Mouse (Mus musculus) kidney, postnatal 14 days (tissue): ENCODE data around the gene Adam15.
A peak's percentile ranks its signal among the peaks of the same experiment; 100 is the strongest.

Experiments
- DNase-seq: peaks from one replicate; pipeline ENCODE4 v3.0.0; 2022; ENCODE audit warnings: mixed read lengths

The Adam15 gene

DNA sequence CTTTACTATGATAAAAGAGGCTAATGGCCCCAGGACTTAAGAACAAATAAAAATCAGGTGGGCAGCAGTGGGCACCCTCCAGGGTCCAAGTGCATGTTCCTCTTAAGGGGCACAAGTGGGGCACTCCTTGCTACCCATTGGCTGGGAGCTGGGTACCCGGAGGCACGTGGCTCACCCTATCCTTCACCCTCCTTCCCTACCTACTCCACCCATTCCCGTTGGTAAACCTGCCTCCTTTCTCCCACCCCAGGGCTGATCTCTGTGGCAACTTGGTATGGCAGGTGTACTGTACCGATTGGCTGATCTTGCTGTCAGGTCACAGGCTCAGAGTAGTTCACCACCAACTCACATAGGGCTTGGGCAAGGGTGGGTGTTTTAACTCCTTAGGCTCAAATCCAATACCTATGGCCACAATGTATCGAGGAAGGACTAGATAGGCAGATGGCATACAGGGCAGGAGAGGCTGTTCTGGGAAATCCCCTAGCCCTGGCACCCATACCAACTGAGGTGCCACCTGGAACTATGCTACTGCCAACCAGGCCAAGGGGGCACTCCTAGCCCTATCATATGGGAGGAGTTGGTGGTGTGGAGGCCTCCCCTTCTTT is 34.0 kb upstream of the Adam15 start:
- no peak for DNase-seq

DNA sequence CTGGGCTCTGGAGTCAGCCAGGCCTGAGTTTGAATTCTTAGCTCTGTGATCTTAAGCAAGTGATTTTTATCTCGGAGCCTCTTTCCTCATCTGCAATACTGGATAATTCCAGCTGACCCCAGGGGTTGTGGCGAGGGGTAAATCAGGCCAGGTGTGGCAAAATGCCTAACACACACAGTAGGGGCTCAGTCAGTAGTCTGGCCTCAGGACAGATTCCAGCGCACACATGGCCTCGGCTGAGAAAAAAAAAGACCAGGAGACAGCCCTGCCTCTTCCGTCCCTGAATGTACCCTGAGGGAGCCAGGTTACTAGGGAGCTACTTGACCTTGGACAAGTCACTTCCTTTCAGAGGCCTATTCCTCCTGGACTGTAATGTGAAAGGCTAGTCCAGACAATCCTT is 33.2 kb upstream of the Adam15 start:
- DNase-seq: no peak

DNA sequence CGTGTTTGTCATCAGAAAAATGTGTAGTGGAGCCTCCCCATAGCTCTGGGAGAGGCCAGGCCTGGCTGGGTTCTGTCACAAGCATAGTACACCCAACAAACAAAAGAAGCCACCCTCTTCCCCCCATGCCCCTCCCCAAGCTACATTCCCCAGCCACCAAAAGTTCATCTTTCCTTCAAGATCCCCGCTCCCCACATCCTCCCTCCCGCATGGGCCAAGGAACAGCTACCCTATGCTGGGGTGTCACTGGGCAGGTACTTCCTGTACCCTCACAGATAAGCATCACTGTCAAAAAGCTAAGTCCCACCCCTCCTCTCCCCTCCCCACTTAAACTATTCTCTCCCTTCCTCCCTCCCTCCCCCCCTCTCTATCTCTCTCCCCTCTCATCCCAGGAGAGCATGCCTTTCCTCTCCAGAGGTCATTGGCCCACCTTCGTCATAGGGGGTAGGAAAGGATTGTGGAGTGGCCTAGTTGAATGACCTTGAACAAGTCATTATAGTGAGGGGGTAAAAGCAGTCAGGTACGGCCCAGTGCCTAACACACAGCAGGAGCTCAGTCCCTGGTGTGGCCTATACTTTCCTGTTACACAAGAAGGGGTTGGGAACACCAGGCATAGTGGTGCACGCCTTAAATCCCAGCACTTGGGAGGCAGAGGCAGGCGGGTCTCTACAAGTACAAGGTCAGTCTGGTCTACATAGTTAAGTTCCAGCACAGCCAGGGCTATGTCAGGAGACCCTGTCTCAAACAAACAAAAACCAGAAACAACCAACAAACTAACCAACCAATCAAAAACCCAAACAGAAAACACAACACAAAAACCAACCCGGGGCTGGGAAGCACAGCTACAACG is 32.5 kb upstream of the Adam15 start:
- DNase-seq: no peak

DNA sequence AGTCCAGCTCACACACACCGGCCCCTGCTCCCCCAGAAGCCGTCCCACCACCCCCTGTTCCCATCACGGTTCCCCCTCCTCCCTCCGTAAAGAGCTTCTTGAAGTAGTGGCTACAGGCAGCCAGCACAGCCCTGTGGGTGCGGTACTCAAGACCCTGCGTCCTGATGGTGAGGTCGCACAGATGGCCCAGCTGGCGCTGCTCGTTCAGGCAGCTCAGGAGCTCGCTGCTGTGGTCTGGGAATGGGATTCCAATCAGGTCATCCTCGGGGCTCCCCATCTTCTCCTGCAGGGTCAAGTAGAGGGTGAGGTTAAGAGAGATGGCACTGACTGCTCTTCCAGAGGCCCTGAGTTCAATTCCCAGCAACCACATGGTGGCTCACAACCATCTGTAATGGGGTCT is 31.4 kb upstream of the Adam15 start:
- DNase-seq: no peak

DNA sequence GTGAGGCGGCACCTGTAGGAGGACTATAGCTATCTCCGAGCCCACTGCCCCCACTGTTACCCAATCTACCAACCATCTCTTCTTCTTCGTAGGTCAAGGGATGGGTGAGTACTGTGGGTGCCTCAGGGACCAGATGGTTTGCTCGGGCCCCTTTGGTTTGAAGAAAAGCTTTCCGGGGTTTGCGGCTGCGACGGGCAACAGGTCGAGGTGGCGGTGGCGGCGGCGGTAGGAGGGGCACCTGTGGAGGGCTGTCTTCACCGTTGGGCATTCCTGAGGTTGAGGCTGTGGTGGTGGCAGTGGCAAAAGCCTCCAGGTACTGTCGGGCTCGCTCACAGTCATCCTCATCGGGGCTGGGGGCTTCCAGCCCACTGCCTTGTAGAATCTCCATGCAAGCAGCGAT is 30.9 kb upstream of the Adam15 start:
- DNase-seq: no peak

DNA sequence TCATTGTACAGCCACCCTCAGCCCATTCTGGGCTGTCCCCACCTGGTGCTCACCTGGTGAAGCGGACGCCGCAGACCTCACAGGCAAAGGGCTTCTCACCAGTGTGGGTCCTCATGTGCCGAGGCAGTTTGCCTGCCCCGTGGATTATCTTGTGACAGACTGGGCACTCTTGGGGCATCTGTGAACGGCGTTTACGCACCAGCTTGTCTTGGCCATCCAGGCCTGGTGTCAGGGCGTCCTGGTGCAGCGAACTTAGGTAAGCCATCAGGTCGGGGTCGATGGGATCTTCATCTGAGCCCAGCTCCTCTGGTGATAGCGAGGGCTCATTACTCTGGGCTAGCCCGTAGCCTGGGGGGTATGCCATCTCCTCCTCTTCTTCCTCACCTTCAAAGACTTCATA is 30.5 kb upstream of the Adam15 start:
- DNase-seq: no peak

DNA sequence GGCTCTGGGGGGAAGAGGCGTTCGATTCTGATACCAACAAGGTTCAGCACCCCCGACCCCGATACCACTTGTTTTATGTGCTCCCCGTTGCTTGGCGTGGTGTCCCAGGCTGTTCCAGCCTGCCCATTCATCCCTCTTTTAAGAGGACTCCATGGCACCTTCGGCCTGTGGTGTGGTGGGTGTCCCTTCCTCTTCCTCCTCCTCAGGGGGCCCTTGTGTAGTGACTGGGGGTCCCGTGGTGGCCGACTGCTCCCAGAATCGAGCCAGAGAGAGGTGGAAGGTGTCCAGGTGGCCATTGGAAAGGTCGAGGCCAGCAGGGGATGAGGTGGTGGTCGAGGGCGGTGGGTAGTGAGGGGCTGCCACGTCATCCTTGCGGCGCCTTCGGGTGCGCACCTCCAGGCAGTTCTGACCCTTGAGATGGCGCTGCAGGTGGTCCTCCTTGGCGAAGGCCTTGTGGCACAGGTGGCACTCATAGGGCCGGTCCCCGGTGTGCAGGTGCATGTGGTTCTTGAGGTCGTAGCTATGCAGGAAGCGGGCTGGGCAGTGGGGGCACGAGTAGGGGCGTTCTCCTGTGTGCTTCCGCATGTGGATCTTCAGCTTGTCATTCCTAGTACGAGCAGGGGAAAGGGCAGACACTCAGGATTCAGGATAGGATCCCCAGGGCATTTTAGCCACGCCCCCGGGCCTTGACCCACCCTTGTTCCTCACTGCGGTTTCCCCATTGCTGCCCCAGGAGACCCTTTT is 29.8 kb upstream of the Adam15 start:
- DNase-seq: peak; percentile 16

DNA sequence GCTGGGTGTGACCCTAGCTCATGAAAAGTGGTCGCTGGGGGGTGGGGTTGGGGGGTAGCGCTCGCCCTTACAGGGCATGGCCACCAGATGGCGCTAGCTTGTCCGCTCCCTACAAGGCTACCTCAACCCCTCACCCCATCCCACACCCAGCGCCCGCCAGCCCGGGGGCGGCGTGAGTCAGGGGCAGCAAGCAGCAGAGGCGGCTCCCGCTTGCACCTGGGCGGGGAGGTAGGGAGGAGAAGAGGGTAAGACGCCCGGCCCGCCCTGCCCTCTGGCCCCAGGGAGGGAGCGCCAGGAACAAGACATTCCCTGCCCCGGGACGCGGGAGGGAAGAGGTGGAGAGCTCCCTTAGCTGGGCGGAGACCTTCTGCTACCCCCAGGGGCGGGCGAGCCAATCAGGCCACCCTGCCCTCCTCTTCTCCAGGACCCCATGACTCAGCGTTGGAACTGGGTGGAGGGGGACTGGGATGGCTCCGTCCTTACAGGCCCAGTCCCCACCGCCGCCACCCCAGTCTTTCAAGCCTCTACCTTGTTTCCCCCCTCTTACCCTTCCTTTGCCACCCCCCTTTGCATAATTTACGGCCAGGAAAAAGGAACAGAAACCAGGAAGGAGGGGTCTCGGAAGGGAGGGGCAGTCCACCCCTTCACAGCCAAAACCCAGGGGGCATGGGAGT is 28.7 kb upstream of the Adam15 start:
- DNase-seq: peak; percentile 82

DNA sequence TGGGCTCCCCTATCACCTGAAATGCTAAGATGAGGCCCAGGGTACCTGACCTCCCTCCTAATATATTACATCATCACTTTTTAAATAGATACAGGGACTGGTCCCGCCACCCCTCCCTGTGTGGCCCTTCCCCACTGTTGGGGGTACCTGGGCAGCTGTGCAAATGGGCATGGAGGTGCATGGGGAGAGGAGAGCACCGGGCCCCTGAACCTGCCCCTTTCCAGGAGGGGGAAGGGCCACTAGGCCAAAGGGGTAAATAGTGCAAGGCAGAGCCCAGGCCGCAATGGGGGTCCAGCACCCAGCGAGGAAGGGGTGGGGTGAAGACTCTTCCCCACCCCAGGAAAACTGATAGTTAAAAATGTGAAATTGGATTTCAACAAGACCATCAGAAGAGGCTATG is 28.0 kb upstream of the Adam15 start:
- DNase-seq: no peak

DNA sequence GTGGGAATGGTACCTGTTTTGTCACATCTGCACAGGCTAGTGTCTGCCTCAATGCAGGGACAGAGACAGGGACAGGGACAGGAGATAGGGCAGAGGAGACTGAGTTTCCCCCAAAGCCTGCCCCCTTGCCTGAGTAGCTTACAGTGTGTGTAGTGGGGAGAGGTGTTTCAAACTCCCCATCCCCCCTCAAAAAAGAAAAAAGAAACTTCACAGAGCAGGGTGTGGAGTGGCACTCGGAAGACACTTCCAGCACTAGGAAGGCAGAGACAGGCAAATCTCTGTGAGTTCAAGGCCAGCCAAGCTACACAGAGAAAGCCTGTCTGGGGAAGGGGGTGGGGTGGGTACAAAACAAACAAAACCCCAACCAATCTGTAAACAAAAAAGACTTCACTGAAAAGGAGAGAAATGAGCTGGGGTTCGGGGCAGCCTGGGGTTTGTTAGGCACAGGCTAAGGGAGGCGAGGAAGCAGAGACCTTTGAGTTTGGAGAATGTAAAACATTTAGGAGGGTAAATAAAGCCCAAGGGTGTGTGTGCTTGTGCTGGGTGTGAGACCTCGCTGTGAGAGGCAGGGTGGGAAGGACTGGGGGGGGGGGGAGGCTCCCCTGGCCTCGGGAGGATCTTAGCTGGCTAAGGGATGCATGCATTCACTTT is 23.9 kb upstream of the Adam15 start:
- DNase-seq: no peak

DNA sequence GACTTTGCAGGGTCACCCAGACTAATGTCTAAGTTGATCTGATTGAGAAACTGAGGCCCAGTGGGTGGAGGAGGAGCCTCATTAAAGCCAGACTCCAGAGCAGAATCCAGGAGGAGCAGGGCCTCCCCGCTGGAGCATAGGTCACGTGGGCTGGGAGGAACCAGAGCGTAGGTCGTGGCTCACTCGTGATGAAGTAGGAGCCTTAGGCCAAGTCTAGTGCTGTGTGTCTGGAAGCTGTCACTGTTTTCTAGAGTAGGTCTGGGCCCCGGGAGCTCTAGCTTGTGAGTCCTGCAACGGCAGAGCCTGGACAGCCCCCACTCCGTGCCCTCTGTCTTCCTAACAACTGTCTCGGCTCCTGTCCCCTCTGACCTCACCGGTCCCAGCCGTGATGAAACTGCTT is 17.5 kb upstream of the Adam15 start:
- DNase-seq: no peak

DNA sequence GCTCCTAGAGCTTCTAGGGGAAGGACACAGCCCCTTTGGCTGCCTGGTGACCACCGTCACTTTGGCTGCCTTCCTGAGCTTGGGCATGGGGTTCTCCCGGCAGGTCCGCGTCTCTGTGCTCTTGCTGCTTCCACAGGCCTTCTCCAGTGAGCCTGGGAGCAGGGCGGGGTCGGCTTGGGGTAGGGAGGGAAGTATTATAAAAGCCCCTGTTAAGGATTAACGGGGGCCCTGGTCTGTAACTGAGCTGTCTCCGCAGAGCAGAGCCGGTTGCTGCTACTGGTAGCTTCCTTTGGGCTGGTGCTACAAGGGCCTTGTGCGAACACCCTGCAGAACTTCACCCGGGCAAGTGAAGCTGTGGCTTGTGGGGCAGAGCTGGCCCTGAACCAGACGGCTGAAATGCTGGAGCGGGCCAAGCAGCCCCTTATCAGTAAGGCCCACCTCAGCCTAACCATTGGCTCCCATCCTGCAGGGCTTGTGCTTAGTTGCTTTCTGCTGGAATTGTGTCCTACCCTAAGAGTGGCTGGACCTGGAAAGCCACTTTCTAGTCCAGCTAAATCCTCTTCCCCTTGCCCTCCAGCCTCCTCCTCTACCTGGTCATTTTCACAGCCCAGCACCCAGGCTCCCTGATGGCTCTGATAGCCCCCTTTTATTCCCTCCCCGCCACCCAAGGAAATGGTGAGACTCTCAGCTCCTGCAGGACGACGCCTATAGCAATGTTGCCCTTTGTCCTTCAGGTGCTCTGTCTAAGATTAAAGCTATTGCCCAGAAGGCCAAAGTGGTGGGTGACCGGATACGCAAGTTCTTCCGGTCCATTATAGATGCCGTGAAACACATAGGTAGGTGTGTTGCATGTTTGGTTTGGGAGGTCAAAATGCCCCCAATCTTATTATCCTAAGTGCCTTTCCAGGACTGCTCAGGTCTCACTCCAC is 16.0 kb upstream of the Adam15 start:
- no peak for DNase-seq

DNA sequence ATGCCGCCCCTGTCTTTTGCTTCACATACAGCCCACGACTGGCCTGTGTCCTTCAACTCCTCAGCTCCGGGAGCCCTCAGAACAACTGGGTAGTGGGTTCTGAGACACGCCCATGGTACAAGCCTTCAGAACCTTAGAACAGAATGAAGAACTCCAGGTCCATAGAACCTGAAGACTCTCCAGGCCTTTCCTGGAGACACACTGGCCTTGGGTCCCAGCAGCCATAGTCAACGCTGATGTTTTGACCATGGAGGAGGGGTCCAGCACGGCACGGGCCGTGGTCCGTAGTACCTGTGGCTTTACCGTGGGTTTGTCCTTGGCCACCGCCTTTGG is 15.3 kb upstream of the Adam15 start, which contains the start of gene Dcst1:
Gene Dcst1 (minus strand): TSS at position 101 of the 333 bp plus-strand sequence.
- no peak for DNase-seq

DNA sequence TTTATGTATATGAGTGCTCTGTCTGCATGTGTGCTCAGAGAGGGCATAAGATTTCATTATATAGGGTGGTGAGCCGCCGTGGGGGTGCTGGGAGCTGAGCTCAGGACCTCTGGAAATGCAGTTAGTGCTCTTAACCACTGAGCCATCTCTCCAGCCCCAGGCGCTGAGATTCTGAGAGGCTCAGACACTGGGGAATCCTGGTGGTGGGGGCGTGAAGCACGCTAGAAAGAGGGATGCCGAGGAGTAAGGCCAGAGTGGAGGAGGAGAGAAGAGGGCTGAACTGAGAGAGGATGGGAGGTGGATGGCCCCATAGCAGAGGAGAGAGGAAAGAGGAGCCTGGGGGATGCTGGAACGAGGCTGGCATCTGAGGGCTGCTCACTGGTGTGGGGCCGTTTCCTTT is 14.8 kb upstream of the Adam15 start:
- DNase-seq: no peak

DNA sequence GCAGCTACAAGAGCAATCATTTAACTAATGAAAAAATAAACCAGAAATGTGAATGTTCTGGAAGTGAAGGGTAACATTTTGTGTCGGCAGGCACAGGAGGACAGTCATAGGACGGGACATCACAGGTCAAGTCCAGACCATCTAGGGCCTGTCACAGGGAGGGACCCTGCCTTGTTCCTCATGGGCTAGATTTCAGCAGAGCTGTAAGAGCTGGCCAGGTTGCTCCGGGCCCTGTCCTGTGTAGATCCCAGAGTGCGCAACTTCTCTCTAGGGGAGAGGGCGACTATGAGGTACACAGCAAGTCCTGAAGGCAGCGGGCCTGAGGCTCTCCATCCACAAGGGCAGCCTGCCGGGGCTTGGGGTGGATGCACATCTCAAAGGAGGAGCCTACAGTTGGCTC is 11.9 kb upstream of the Adam15 start, which contains the start of gene Dcst2:
Gene Dcst2 (plus strand): TSS at position 301 of the 400 bp plus-strand sequence.
- DNase-seq: no peak

DNA sequence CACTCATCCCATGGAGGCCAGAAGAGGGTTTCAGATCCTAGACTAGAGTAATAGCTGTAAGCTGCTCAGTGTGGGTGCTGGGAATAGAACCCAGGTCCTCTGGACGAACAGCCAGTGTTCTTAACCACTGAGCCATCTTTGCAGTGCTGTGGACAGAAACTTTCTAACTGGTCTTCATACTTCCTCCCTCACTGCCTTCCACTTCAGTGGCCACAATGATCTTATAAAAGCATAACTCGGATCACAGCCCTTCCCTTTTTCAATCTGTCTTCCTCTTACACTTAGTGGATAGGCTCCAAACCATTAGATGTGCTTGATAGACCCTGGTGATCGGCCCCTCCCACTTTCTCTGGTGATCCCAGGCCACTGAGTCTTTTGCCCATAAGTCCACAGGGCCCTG is 10.4 kb upstream of the Adam15 start:
- DNase-seq: no peak

DNA sequence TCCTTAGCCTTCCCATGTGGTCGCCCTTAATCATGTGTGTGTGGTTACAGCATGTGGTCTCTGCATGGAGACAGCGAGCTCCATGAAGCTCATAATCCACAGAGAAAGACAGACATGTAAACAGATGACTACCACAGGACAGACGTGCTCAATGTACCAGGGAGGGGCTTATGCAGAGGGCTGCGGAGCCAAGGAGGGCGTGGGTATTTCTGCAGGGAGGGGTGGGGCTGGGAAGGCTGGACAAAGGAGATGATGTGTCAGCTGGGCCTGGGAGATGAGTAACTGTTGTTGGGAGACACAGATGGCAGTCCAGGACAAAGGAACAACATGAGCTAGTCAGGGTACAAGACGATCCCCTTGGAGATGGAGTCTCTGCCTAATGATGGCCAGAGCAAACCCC is 9.8 kb upstream of the Adam15 start:
- DNase-seq: no peak

DNA sequence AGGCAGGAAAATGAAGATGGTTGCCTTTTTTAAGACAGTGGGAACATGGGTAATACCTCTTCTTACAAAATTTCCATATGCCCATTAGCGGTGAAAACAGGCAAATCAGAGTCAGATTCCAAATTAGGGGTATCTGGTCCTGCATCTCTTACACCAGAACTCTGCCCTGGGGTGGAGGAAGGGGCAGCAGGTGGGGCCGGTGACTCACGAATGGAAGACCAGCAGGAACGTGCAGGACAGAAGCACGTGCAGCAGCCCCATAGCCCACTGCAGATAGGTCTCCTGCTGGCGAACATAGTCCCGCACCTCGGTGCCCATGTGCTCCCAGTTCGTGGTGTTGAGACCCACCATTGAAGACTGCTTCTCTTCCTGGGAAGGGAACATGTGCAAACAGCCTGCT is 6.2 kb upstream of the Adam15 start:
- no peak for DNase-seq

DNA sequence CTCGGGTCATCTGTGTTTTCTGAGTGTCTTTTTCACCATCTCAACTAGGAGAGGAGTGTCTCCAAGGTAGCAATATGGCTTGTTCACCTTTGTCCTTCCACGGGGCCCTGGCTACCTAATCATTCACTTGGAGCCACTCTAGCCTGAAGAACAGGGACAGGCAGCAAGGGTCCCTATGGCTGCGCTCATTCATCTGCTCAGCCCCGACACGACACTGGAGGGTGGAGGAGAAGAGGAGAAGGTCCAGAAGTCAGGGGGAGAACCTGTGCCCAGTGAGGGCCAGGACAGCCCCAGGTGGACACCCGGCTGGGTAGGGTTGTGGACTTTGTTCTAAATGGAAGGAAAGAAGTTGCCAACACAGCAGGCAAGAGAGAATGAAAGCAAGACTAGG is 5.7 kb upstream of the Adam15 start:
- peak; percentile 46 for DNase-seq

DNA sequence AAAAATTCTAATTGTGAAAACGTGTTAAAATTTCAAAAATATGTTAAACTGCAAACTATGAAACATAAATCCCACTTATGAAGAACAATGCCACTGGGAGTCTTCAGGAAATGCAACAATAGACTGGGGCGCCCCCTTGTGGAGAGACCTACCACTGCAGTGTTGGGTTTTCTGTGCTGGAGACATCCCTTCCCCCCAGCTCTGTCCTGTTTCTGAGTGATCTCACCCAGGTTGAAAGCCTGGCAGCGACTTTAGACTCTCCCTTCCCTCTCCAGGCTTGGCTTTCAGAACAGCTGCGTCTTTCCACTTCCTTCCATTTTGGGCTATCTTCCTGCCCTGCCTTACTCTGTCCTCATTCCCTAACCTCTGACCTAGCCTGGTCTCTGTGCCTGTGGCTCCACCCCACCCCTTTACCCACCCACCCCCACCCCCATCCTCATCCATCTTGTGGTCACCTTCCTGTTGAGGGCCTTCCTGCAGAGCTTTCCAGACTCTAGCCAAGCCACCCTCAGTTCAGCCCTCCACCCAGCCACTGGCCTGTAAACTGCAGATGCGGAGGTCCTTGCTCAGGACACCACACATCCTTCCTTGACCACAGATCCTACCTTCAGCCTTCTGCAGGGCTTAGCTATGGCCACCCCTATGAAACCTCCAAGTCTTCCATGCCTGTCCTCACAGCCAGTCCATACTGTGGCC is 5.2 kb upstream of the Adam15 start:
- DNase-seq: peak; percentile 91

DNA sequence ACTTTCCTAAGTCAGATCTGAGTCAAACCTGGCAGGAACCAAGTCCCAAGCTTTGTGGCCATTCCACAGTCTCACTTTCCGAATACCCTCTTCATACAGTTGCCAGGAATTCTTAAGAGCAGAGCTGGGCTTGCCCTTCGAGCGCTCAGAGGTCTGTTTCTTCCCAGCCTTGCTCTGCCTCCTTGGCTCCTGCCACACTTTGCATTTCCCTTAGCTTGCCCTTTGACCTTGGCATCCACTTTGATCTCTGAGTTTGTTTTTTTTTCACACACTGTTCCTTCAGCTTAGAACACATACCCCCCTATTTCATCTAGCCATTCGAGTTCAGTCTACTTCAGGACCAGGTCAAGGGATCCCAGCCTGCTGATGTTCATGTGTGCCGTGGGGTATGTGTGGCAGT is 1.5 kb upstream of the Adam15 start:
- peak; percentile 55 for DNase-seq
